Mouse (Mus musculus) v-Abl transformed pro-B cells (cell line): ENCODE data around the gene Zw10.

Source experiments
- in situ Hi-C, 2 experiments: fragments of 400-800 bp; cut with MboI; formaldehyde crosslinking; loops; one replicate each; pipeline ENCODE4 v1.15.1; 2025; ENCODE audit not compliant: unreplicated experiment in 2 of 2

Zw10 gene

DNA sequence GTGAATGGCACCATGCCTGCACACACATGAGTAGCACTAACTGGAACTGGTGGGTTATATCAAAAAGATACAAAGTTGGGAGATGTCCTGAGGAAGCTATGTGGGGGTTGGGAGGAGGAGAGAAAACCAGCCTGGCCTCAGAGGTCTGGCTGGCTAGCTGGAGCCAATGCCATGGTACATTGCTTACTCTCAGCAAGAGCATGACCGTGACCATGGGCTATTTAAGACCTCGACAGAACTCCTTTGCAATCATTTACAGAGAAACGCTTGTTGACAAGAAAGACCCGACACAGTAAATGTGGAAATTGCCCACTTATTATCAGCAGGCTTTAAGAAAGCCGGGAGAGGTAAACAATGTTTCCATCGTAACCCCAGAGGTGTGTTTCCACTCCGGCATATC lies 70.3 kb downstream of the Zw10 start:
- in situ Hi-C loops, result no loop called here
